Mouse (Mus musculus) hindbrain, embryonic 10.5 days (tissue): Measurements from ENCODE around the gene AI467606. TPM values are rescaled to one million over a fixed set of nuclear protein-coding genes. Genes with fewer than 3 reads are reported as not detected.

Experiments
- DNase-seq: peaks from one replicate; pipeline ENCODE4 v3.0.0-alpha.2; 2017; ENCODE audit warnings: low spot score
- H3K27ac ChIP-seq: fragments of 300-500 bp; sonication (generic); 2 replicates; pipeline ENCODE4 v1.5.1; 2016; ENCODE audit warnings: mild to moderate bottlenecking, moderate library complexity
- H3K27me3 ChIP-seq: fragments of 300-500 bp; sonication (generic); 2 replicates; pipeline ENCODE4 v1.6.1; 2016; ENCODE audit warnings: mild to moderate bottlenecking; ENCODE audit not compliant: poor library complexity, insufficient read depth, severe bottlenecking
- H3K36me3 ChIP-seq: fragments of 300-500 bp; sonication (generic); 2 replicates; pipeline ENCODE4 v1.6.1; 2016; ENCODE audit warnings: mild to moderate bottlenecking, moderate library complexity
- H3K4me1 ChIP-seq: fragments of 300-500 bp; sonication (generic); replicated peaks from 2 replicates; pipeline ENCODE4 v1.6.1; 2016; ENCODE audit warnings: mild to moderate bottlenecking
- H3K4me3 ChIP-seq: fragments of 300-500 bp; sonication (generic); 2 replicates; pipeline ENCODE4 v1.5.1; 2016; ENCODE audit warnings: mild to moderate bottlenecking, moderate library complexity
- H3K9me3 ChIP-seq: fragments of 300-500 bp; sonication (generic); 2 replicates; pipeline ENCODE4 v1.6.1; 2016; ENCODE audit warnings: mild to moderate bottlenecking, moderate library complexity
- WGBS: fragments of 180-500 bp; shearing (Covaris S2); methylation state at CpG from one replicate; pipeline ENCODE4 v1.1.7; 2016; 5-methylcytosine and 5-hydroxymethylcytosine counted together
- polyA plus RNA-seq: library from polyadenylated mRNA; unstranded; fragments of >200 nt; fragmentation: Nextera tagmentation; extraction: Ambion mirVana; gene quantifications from 2 replicates; pipeline ENCODE4 v1.2.1, GENCODE M21; 2016

AI467606 gene
- polyA plus RNA-seq, 1 experiment from 2014 or later: 0.81 TPM

GRCm38 (mm10) chr7:127117948-127118347 is 26.8 kb downstream of the AI467606 start:
- Histone ChIP-seq H3K36me3 (no peaks in the 10 kb centered on the region), H3K4me3 (no peak overlapping the region), H3K9me3 (no peaks in the 10 kb centered on the region), H3K27me3 (peaks cover 36% of the 10 kb centered on the region), H3K27ac (0 out of 2 replicates have a peak overlapping the region, but pooled peaks have one; percentile 24), H3K4me1 (peaks cover 54% of the 10 kb centered on the region)
- WGBS: 47% methylated on average over 5 of the region's 5 CpGs
- DNase-seq: no peak

- Histone ChIP-seq H3K9me3 (no peaks in the 10 kb centered on the region), H3K36me3 (no peaks in the 10 kb centered on the region), H3K4me1 (peaks cover 45% of the 10 kb centered on the region), H3K27ac (no peak overlapping the region; the same call in 1 of the 2 replicates), H3K4me3 (no peak overlapping the region), H3K27me3 (peaks cover 42% of the 10 kb centered on the region)
- peak; percentile 45 for DNase-seq
- whole genome bisulfite sequencing: 35% methylated on average over 14 of the region's 14 CpGs
Measured at GRCm38 (mm10) chr7:127118671-127119445, 27.7 kb downstream of the AI467606 start.

GRCm38 (mm10) chr7:127121061-127121910 is 30.1 kb downstream of the AI467606 start:
- 6% methylated on average over 21 of the region's 21 CpGs for WGBS
- DNase-seq: peak; percentile 38
- Histone ChIP-seq H3K4me1 (peaks cover 40% of the 10 kb centered on the region), H3K36me3 (no peaks in the 10 kb centered on the region), H3K9me3 (peaks cover 7% of the 10 kb centered on the region; the same call in 1 of the 2 replicates), H3K27ac (peak overlapping the region; percentile 72), H3K27me3 (peaks cover 42% of the 10 kb centered on the region), H3K4me3 (peak overlapping the region; percentile 34)

- peak within 1 kb of the TSS; percentile 72 for H3K27ac ChIP-seq
- peaks cover 7% of the 10 kb centered on the region; the same call in 1 of the 2 replicates for H3K9me3 ChIP-seq
- H3K4me1 ChIP-seq: peaks cover 36% of the 10 kb centered on the region
- DNase-seq: peak; percentile 33
- no peaks in the 10 kb centered on the region for H3K36me3 ChIP-seq
- peaks cover 42% of the 10 kb centered on the region for H3K27me3 ChIP-seq
- peak within 1 kb of the TSS; percentile 34 for H3K4me3 ChIP-seq
- WGBS: 3% methylated on average over 7 of the region's 7 CpGs
Measured at GRCm38 (mm10) chr7:127121911-127122270, 30.7 kb downstream of the AI467606 start, which contains the start of gene Qprt. Qprt (minus strand) TSS chr7:127122226.

- WGBS: 26% methylated on average over 4 of the region's 4 CpGs
- DNase-seq: no peak
- 0 out of 2 replicates have a peak, but pooled peaks cover 3% of the 10 kb centered on the region for H3K27me3 ChIP-seq
- H3K27ac ChIP-seq: no peak overlapping the region
- no peak overlapping the region for H3K4me3 ChIP-seq
- H3K36me3 ChIP-seq: no peaks in the 10 kb centered on the region
- peaks cover 10% of the 10 kb centered on the region for H3K4me1 ChIP-seq
- H3K9me3 ChIP-seq: peaks cover under 1% of the 10 kb centered on the region; the same call in 1 of the 2 replicates
Measured at GRCm38 (mm10) chr7:127129638-127130037, 38.5 kb downstream of the AI467606 start.

GRCm38 (mm10) chr7:127133125-127133524 is 42.0 kb downstream of the AI467606 start:
- Histone ChIP-seq H3K4me3 (no peak overlapping the region), H3K27me3 (peaks cover 8% of the 10 kb centered on the region; the same call in 1 of the 2 replicates), H3K9me3 (no peaks in the 10 kb centered on the region), H3K4me1 (peaks cover 23% of the 10 kb centered on the region), H3K36me3 (no peaks in the 10 kb centered on the region), H3K27ac (no peak overlapping the region)
- no peak for DNase-seq
- 58% methylated on average over 5 of the region's 5 CpGs for WGBS

GRCm38 (mm10) chr7:127134821-127135447 is 43.8 kb downstream of the AI467606 start:
- Histone ChIP-seq H3K27ac (no peak overlapping the region), H3K36me3 (no peaks in the 10 kb centered on the region), H3K4me1 (peaks cover 23% of the 10 kb centered on the region), H3K4me3 (no peak overlapping the region), H3K9me3 (no peaks in the 10 kb centered on the region), H3K27me3 (peaks cover 8% of the 10 kb centered on the region; the same call in 1 of the 2 replicates)
- 86% methylated on average over 11 of the region's 11 CpGs for WGBS
- DNase-seq: no peak

GRCm38 (mm10) chr7:127136181-127137071 is 45.3 kb downstream of the AI467606 start:
- WGBS: 86% methylated on average over 22 of the region's 22 CpGs
- 0 out of 2 replicates have a peak overlapping the region, but pooled peaks have one; percentile 26 for H3K27ac ChIP-seq
- no peaks in the 10 kb centered on the region for H3K9me3 ChIP-seq
- DNase-seq: no peak
- peaks cover 23% of the 10 kb centered on the region for H3K4me1 ChIP-seq
- no peak overlapping the region for H3K4me3 ChIP-seq
- no peaks in the 10 kb centered on the region for H3K36me3 ChIP-seq
- H3K27me3 ChIP-seq: peaks cover 8% of the 10 kb centered on the region; the same call in 1 of the 2 replicates

GRCm38 (mm10) chr7:127137262-127138017 is 46.3 kb downstream of the AI467606 start, which contains the start of gene Spn:
Spn (minus strand) TSS chr7:127137823.
- no peak for DNase-seq
- Histone ChIP-seq H3K4me1 (peaks cover 23% of the 10 kb centered on the region), H3K9me3 (no peaks in the 10 kb centered on the region), H3K27me3 (peaks cover 8% of the 10 kb centered on the region; the same call in 1 of the 2 replicates), H3K4me3 (no peak within 1 kb of the TSS), H3K27ac (0 out of 2 replicates have a peak within 1 kb of the TSS, but pooled peaks have one; percentile 26), H3K36me3 (no peaks in the 10 kb centered on the region)
- WGBS: 77% methylated on average over 9 of the region's 9 CpGs

- no peaks in the 10 kb centered on the region for H3K9me3 ChIP-seq
- no peak overlapping the region for H3K27ac ChIP-seq
- peaks cover 8% of the 10 kb centered on the region; the same call in 1 of the 2 replicates for H3K27me3 ChIP-seq
- no peak overlapping the region for H3K4me3 ChIP-seq
- no peaks in the 10 kb centered on the region for H3K36me3 ChIP-seq
- 93% methylated on average over 7 of the region's 7 CpGs for WGBS
- H3K4me1 ChIP-seq: peaks cover 13% of the 10 kb centered on the region
- no peak for DNase-seq
Measured at GRCm38 (mm10) chr7:127139100-127139499, 47.9 kb downstream of the AI467606 start.

- 59% methylated on average over 5 of the region's 5 CpGs for WGBS
- no peak for DNase-seq
- no peaks in the 10 kb centered on the region for H3K36me3 ChIP-seq
- peaks cover 13% of the 10 kb centered on the region for H3K4me1 ChIP-seq
- no peak overlapping the region for H3K4me3 ChIP-seq
- H3K9me3 ChIP-seq: no peaks in the 10 kb centered on the region
- no peak overlapping the region for H3K27ac ChIP-seq
- peaks cover 5% of the 10 kb centered on the region; the same call in 1 of the 2 replicates for H3K27me3 ChIP-seq
Measured at GRCm38 (mm10) chr7:127139562-127139961, 48.4 kb downstream of the AI467606 start.
